Mouse (Mus musculus) R1 (cell line): Measurements from ENCODE around the gene Vav1.
"Not testable (repeated sequence)": the region's sequence is repeated elsewhere in the genome, so short reads cannot be mapped to it uniquely, and the experiment has no call there.

Experiments used
- DNase-seq: peaks from one replicate; pipeline ENCODE4 v3.0.0-alpha.2; 2018; ENCODE audit warnings: low read depth, low spot score

Gene Vav1

GRCm38 (mm10) chr17:57251431-57251830 lies 27.5 kb upstream of the Vav1 start:
- no peak for DNase-seq

GRCm38 (mm10) chr17:57253306-57253705 lies 25.6 kb upstream of the Vav1 start:
- DNase-seq: no peak

- DNase-seq: no peak
These were observed 23.5 kb upstream of the Vav1 start for GRCm38 (mm10) chr17:57255354-57255753.

- no peak for DNase-seq
These were observed 21.9 kb upstream of the Vav1 start for GRCm38 (mm10) chr17:57256921-57257485.

- no peak for DNase-seq
These were observed 20.7 kb upstream of the Vav1 start for GRCm38 (mm10) chr17:57258191-57258590.

GRCm38 (mm10) chr17:57259742-57260141 lies 19.2 kb upstream of the Vav1 start:
- DNase-seq: no peak

- no peak for DNase-seq
These were observed 18.5 kb upstream of the Vav1 start for GRCm38 (mm10) chr17:57260351-57260750.

- DNase-seq: no peak
These were observed 17.6 kb upstream of the Vav1 start for GRCm38 (mm10) chr17:57261286-57261685.

GRCm38 (mm10) chr17:57261796-57262195 lies 17.1 kb upstream of the Vav1 start:
- peak; percentile 71 for DNase-seq

GRCm38 (mm10) chr17:57262901-57263550 lies 15.9 kb upstream of the Vav1 start:
- DNase-seq: no peak

- DNase-seq: no peak
These were observed 14.7 kb upstream of the Vav1 start for GRCm38 (mm10) chr17:57264164-57264563.

GRCm38 (mm10) chr17:57264972-57265945 lies 13.6 kb upstream of the Vav1 start:
- DNase-seq: peak; percentile 88

GRCm38 (mm10) chr17:57267556-57268126 lies 11.3 kb upstream of the Vav1 start:
- DNase-seq: no peak

- no peak for DNase-seq
These were observed 7.6 kb upstream of the Vav1 start for GRCm38 (mm10) chr17:57271301-57271700.

GRCm38 (mm10) chr17:57273846-57274245 lies 5.1 kb upstream of the Vav1 start:
- DNase-seq: peak; percentile 77

GRCm38 (mm10) chr17:57274686-57275085 lies 4.2 kb upstream of the Vav1 start:
- peak; percentile 15 for DNase-seq

GRCm38 (mm10) chr17:57275111-57275996 lies 3.5 kb upstream of the Vav1 start:
- peak; percentile 85 for DNase-seq

- no peak for DNase-seq
These were observed 2.9 kb upstream of the Vav1 start for GRCm38 (mm10) chr17:57275997-57276351.

- peak; percentile 90 for DNase-seq
These were observed 2.2 kb upstream of the Vav1 start for GRCm38 (mm10) chr17:57276634-57277121.

GRCm38 (mm10) chr17:57277598-57278261 lies 1.2 kb upstream of the Vav1 start:
- DNase-seq: not testable (repeated sequence)
